Mouse (Mus musculus) ES-E14 (cell line): Measurements from ENCODE around the gene Cd82. TPM values are rescaled to one million over a fixed set of nuclear protein-coding genes. Genes with fewer than 3 reads are reported as not detected.

Source experiments
- DNase-seq: peaks from one replicate; pipeline ENCODE4 v3.0.0-alpha.2; 2013; ENCODE audit warnings: low read depth, low spot score
- H3K27ac ChIP-seq: 2 replicates; pipeline ENCODE4 v1.5.1; 2012; ENCODE audit warnings: low read depth, mild to moderate bottlenecking, low read length, moderate library complexity, mixed read lengths; ENCODE audit not compliant: poor library complexity, insufficient read depth, severe bottlenecking
- H3K36me3 ChIP-seq: 2 replicates; pipeline ENCODE4 v1.6.1; 2012; ENCODE audit warnings: mild to moderate bottlenecking, low read length, moderate library complexity, mixed read lengths; ENCODE audit not compliant: control insufficient read depth, poor library complexity, insufficient read depth, severe bottlenecking
- H3K4me1 ChIP-seq, 2 experiments: fragments of 150-350 bp in 1 of 2; sonication (generic) in 1 of 2; 2 replicates each; pipeline ENCODE4 v1.6.1; 2012; ENCODE audit warnings: low read length in 2 of 2, mild to moderate bottlenecking in 1 of 2, mixed read lengths in 1 of 2; ENCODE audit not compliant: control insufficient read depth in 2 of 2, insufficient read depth in 2 of 2, poor library complexity in 1 of 2
- H3K4me3 ChIP-seq, 2 experiments: fragments of 150-350 bp in 1 of 2; sonication (generic) in 1 of 2; 2 replicates each; pipeline ENCODE4 v1.5.1; 2012; ENCODE audit warnings: low read length in 2 of 2, low read depth in 1 of 2, mild to moderate bottlenecking in 1 of 2, mixed read lengths in 1 of 2; ENCODE audit not compliant: insufficient read depth in 1 of 2, poor library complexity in 1 of 2, severe bottlenecking in 1 of 2
- H3K9ac ChIP-seq: 2 replicates; pipeline ENCODE4 v1.6.1; 2012; ENCODE audit warnings: low read depth, mild to moderate bottlenecking, low read length, mixed read lengths; ENCODE audit not compliant: poor library complexity, insufficient read depth, severe bottlenecking
- H3K9me3 ChIP-seq: fragments of 150-350 bp; sonication (generic); 2 replicates; pipeline ENCODE4 v1.6.1; 2012; ENCODE audit warnings: low read depth, mild to moderate bottlenecking, low read length; ENCODE audit not compliant: control insufficient read depth, insufficient read depth
- CHD2 ChIP-seq: IDR thresholded peaks from 2 replicates; pipeline ENCODE4 v1.6.1; 2014; ENCODE audit warnings: mild to moderate bottlenecking, low read depth, low read length, inconsistent platforms
- HCFC1 ChIP-seq: IDR thresholded peaks from 2 replicates; pipeline ENCODE4 v1.6.1; 2012; ENCODE audit warnings: low read length, inconsistent platforms, borderline replicate concordance; ENCODE audit not compliant: insufficient read depth
- MAFK ChIP-seq: IDR thresholded peaks from 2 replicates; pipeline ENCODE4 v1.6.1; 2014; ENCODE audit warnings: mild to moderate bottlenecking, low read depth, low read length, inconsistent platforms; ENCODE audit not compliant: insufficient read depth
- ZC3H11A ChIP-seq: IDR thresholded peaks from 2 replicates; pipeline ENCODE4 v1.6.1; 2012; ENCODE audit warnings: low read depth, mild to moderate bottlenecking, inconsistent platforms, low read length, borderline replicate concordance
- ZNF384 ChIP-seq: IDR thresholded peaks from 2 replicates; pipeline ENCODE4 v1.6.1; 2012; ENCODE audit warnings: low read depth, low read length, inconsistent platforms
- in situ Hi-C, 2 experiments: fragments of 600-800 bp; cut with MboI; formaldehyde crosslinking; loops; one replicate each; pipeline ENCODE4 v1.15.1; 2025; ENCODE audit warnings: low sequenced_read_pairs in 2 of 2, inconsistent platforms in 1 of 2; ENCODE audit not compliant: unreplicated experiment in 2 of 2
- total RNA-seq: library from RNA; depleted of rRNA; stranded (reverse); fragments of 300-350 nt; gene quantifications from 2 replicates; pipeline ENCODE4 v1.2.3, GENCODE M21; 2012

Cd82 gene
- total RNA-seq, 1 experiment: 3.2 TPM

DNA sequence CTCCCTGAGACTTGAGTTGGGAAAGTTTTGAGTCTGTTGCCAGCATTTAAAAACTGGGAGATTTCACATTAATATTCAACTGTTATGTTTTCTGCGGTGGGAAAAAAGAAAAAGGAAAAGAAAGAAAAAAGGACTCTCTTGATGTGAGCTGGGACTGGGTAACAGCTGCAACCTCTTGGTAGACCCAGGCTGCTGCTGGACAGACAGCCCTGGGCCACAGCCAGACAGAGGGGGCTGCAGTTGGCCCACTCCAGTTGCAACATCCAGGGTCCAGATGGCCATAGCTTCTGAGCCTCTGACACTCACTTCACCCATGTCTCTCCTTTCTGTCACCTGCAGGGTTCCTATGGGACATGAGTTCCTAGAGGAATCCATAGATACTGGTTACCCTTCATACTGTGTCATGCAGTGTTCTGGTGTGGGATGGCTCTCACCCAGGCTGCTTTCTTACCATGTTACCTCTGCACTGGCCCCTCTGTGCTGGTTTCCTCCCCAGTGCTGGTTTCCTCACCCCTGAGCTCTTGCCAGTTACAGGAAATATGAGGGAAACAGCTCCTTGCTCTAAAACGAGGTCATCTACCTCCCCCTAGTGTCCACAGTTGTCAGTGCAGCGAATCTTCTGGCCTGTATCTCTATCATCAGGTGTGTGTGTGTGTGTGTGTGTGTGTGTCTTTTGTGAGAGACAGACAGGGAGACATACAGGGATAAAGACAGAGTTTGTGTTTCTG, 8.1 kb upstream of the Cd82 start:
- 0 out of 2 replicates have a peak, but pooled peaks have one; percentile 46 for TF ChIP-seq ZC3H11A
- TF ChIP-seq ZNF384: no peak
- Histone ChIP-seq H3K4me1 (no peaks in the 10 kb centered on the region; a peak in 1 of 4 replicates), H3K36me3 (no peaks in the 10 kb centered on the region), H3K9me3 (no peaks in the 10 kb centered on the region), H3K27ac (no peak overlapping the region), H3K4me3 (no peak overlapping the region), H3K9ac (no peak overlapping the region)
- in situ Hi-C loops: loop anchor here in 1 of 2 experiments (10.0 kb wide), 1 partner anchor 184 kb away; no protein-coding TSS in a partner anchor
- DNase-seq: peak; percentile 44

DNA sequence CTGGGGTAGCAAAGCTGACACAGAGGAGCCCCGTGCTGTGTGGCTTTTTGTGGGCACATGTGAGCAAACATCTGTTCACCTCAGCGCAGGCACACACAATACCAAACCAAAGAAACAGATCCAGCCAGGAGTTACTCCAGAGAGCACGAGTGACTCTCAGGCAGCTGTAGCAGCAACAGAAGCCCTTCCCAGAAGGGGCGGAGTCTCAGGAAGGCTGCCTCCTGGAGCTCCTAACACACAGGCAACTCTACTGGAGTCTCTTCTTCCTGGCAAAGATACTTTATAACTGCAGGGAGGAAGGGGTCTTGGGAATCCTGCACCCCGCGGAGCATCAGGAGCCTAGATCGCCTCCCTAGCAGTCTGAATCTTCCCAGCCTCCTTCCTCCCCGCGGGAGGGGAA, 7.2 kb upstream of the Cd82 start:
- peak; percentile 44 for DNase-seq
- no peak overlapping the region for H3K9ac ChIP-seq
- in situ Hi-C loops: loop anchor here in 1 of 2 experiments (10.0 kb wide), 1 partner anchor 185 kb away; no protein-coding TSS in a partner anchor
- no peaks in the 10 kb centered on the region; a peak in 1 of 4 replicates for H3K4me1 ChIP-seq
- H3K4me3 ChIP-seq: peak overlapping the region in 1 of 2 experiments; percentile 12; a peak in 1 of 4 replicates
- no peak overlapping the region for H3K27ac ChIP-seq
- TF ChIP-seq MAFK (no peak), ZC3H11A (no peak), ZNF384 (no peak), HCFC1 (no peak), CHD2 (no peak)
- no peaks in the 10 kb centered on the region for H3K36me3 ChIP-seq
- H3K9me3 ChIP-seq: no peaks in the 10 kb centered on the region

DNA sequence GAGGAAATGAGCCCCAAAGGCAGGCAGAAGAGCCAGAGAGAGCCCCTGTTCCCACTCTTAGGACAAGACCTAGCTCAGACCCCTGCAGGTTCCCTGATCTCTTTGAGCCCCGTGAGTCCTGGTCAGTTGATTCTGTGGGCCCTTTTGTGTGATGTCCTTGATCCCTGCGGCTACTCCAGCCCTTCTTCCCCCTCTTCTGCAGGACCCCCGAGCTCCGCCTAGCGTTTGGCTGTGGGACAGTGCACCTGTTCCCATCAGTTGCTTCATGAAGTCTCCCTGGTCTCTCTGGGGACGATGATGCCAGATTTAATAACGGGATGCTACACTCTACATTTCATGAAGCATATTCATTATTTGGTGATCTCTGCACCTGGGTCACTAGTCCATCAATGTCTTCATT, 6.2 kb upstream of the Cd82 start:
- H3K9ac ChIP-seq: no peak overlapping the region
- H3K4me3 ChIP-seq: no peak overlapping the region
- DNase-seq: no peak
- TF ChIP-seq HCFC1 (no peak), ZC3H11A (no peak), CHD2 (no peak), ZNF384 (no peak), MAFK (no peak)
- no peaks in the 10 kb centered on the region for H3K36me3 ChIP-seq
- no peaks in the 10 kb centered on the region; a peak in 1 of 4 replicates for H3K4me1 ChIP-seq
- in situ Hi-C loops: no loop called here
- H3K9me3 ChIP-seq: no peaks in the 10 kb centered on the region
- no peak overlapping the region for H3K27ac ChIP-seq

GRCm38 (mm10) chr2:93466314-93466713, 3.4 kb upstream of the Cd82 start:
- H3K4me1 ChIP-seq: peaks cover 0 to 5% of the 10 kb centered on the region in 2 experiments; a peak in 2 of 4 replicates
- DNase-seq: no peak
- no peak overlapping the region for H3K4me3 ChIP-seq
- H3K9me3 ChIP-seq: no peaks in the 10 kb centered on the region
- H3K9ac ChIP-seq: no peak overlapping the region
- no peak overlapping the region for H3K27ac ChIP-seq
- H3K36me3 ChIP-seq: no peaks in the 10 kb centered on the region
- TF ChIP-seq MAFK (no peak), CHD2 (no peak), ZC3H11A (no peak), ZNF384 (no peak), HCFC1 (no peak)
- in situ Hi-C loops: no loop called here
